Mouse (Mus musculus) bone marrow macrophage, adult 2 months (primary cell): Measurements from ENCODE around the gene Tap1. TPM values are rescaled to one million over a fixed set of nuclear protein-coding genes. Genes with fewer than 3 reads are reported as not detected.

ENCODE experiments used
- H3K27ac ChIP-seq: 2 replicates; pipeline ENCODE4 v1.5.1; 2012; ENCODE audit warnings: low read depth, low read length; ENCODE audit not compliant: insufficient read depth
- H3K4me1 ChIP-seq: 2 replicates; pipeline ENCODE4 v1.6.1; 2012; ENCODE audit warnings: low read length; ENCODE audit not compliant: control insufficient read depth, insufficient read depth
- H3K4me3 ChIP-seq: 2 replicates; pipeline ENCODE4 v1.5.1; 2012; ENCODE audit warnings: mild to moderate bottlenecking, low read length, moderate library complexity; ENCODE audit not compliant: insufficient read depth
- CTCF ChIP-seq: IDR thresholded peaks from 2 replicates; pipeline ENCODE4 v1.5.1; 2012; ENCODE audit warnings: low read depth, mild to moderate bottlenecking, low read length, moderate library complexity
- POLR2A ChIP-seq: IDR thresholded peaks from 2 replicates; pipeline ENCODE4 v1.6.1; 2012; ENCODE audit warnings: mild to moderate bottlenecking, low read depth, low read length, borderline replicate concordance
- polyA plus RNA-seq: library from polyadenylated mRNA; stranded (reverse); fragments of >200 nt; gene quantifications from 2 replicates; pipeline ENCODE4 v1.2.4, GENCODE M21; 2012; ENCODE audit not compliant: missing spikeins, insufficient read depth, insufficient read length

Tap1 gene
- polyA plus RNA-seq, 1 experiment = 60.8 TPM

DNA sequence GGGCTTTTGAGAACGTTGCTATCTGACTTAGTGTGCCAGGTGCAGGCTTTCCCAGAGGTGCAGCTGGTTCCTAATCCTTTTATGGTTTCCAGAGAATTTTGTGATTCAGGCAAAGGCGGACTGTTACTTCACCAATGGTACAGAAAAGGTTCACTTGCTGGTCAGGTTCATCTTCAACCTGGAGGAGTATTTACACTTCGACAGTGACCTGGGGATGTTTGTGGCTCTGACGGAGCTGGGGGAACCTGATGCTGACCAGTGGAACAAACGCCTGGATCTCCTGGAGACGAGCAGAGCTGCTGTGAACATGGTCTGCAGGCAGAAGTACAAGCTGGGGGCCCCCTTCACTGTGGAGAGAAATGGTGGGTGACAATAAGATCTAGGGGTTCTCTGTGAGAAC lies 53.6 kb downstream of the Tap1 start:
- Histone ChIP-seq H3K4me3 (no peak overlapping the region), H3K27ac (no peak overlapping the region), H3K4me1 (peaks cover 11% of the 10 kb centered on the region)
- no peak for TF ChIP-seq POLR2A

DNA sequence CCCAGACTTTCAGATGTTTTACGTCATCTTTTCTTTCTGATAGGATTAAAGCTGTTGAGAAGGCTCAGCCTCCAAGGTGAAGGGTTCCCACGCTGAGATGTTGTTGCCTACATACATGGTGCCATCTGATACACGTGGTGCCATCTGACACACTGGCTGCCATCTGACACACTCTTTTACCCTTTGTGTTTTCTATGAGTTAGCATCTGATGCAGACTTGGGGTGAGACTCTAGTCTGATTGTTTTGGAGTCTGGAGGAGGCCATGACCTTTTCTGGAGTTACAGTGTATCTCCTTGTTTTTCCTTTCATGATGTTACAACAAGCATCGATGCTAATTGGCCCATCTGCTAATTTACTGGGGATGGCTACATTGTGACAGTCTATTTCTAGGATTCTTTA lies 57.3 kb downstream of the Tap1 start:
- no peak overlapping the region for H3K27ac ChIP-seq
- peaks cover 8% of the 10 kb centered on the region for H3K4me1 ChIP-seq
- no peak overlapping the region for H3K4me3 ChIP-seq
- TF ChIP-seq POLR2A (no peak), CTCF (no peak)

Other genes starting within 250 kb of the Tap1 start
- 54.1 and 54.9 TPM in 2 replicates for gene Pfdn6, start 247.2 kb upstream of the Tap1 start, polyA plus RNA-seq
- gene Wdr46, start 246.9 kb upstream of the Tap1 start, polyA plus RNA-seq = 10.1 and 10.2 TPM in 2 replicates
- gene B3galt4, start 236.1 kb upstream of the Tap1 start, polyA plus RNA-seq = 8.3 and 8.7 TPM in 2 replicates
- gene Vps52, start 231.7 kb upstream of the Tap1 start, polyA plus RNA-seq = 41.3 and 49.7 TPM in 2 replicates
- gene Rps18, start 231.6 kb upstream of the Tap1 start, polyA plus RNA-seq = 1,144 and 1,230 TPM in 2 replicates
- gene H2-K1, start 187.2 kb upstream of the Tap1 start, polyA plus RNA-seq = 2,635 and 2,812 TPM in 2 replicates
- gene Ring1, start 162.9 kb upstream of the Tap1 start, polyA plus RNA-seq = 22.8 and 22.9 TPM in 2 replicates
- gene H2-Ke6, start 159.5 kb upstream of the Tap1 start, polyA plus RNA-seq = 64.2 and 78.0 TPM in 2 replicates
- gene Slc39a7, start 155.9 kb upstream of the Tap1 start, polyA plus RNA-seq = 62.3 and 70.1 TPM in 2 replicates
- gene Rxrb, start 155.7 kb upstream of the Tap1 start, polyA plus RNA-seq = 50.2 and 51.9 TPM in 2 replicates
- gene Col11a2, start 148.1 kb upstream of the Tap1 start, polyA plus RNA-seq = 0.51 and 0.61 TPM in 2 replicates
- 0.88 TPM in 1 of 2 replicates, not detected in the other for gene H2-Oa, start 95.2 kb upstream of the Tap1 start, polyA plus RNA-seq
- 206 and 214 TPM in 2 replicates for gene H2-DMa, start 68.0 kb upstream of the Tap1 start, polyA plus RNA-seq
- gene Brd2, start 64.9 kb upstream of the Tap1 start, polyA plus RNA-seq = 156 and 185 TPM in 2 replicates
- 3.0 and 4.9 TPM in 2 replicates for gene H2-DMb2, start 44.2 kb upstream of the Tap1 start, polyA plus RNA-seq
- gene H2-DMb1, start 34.5 kb upstream of the Tap1 start, polyA plus RNA-seq = 232 and 258 TPM in 2 replicates
- 134 TPM in 2 replicates for gene Psmb9, start 211 bp downstream of the Tap1 start, polyA plus RNA-seq
- 201 and 204 TPM in 2 replicates for gene Psmb8, start 10.2 kb downstream of the Tap1 start, polyA plus RNA-seq
- gene Tap2, start 16.0 kb downstream of the Tap1 start, polyA plus RNA-seq = 51.8 and 56.6 TPM in 2 replicates
- gene H2-Ob, start 51.4 kb downstream of the Tap1 start, polyA plus RNA-seq = 1.9 and 2.0 TPM in 2 replicates
- gene H2-Ab1, start 70.1 kb downstream of the Tap1 start, polyA plus RNA-seq = 1,609 and 1,701 TPM in 2 replicates
- 2,467 and 2,568 TPM in 2 replicates for gene H2-Aa, start 100.3 kb downstream of the Tap1 start, polyA plus RNA-seq
- gene H2-Eb1, start 118.3 kb downstream of the Tap1 start, polyA plus RNA-seq = 1,267 and 1,387 TPM in 2 replicates
- gene H2-Eb2, start 138.1 kb downstream of the Tap1 start, polyA plus RNA-seq = 0.31 TPM in 1 of 2 replicates, not detected in the other
- 0.41 and 0.71 TPM in 2 replicates for gene Btnl2, start 167.3 kb downstream of the Tap1 start, polyA plus RNA-seq
- not detected in 2 replicates for gene Btnl1, start 189.6 kb downstream of the Tap1 start, polyA plus RNA-seq
- gene BC051142, start 211.3 kb downstream of the Tap1 start, polyA plus RNA-seq = 0.95 TPM in 1 of 2 replicates, not detected in the other